Mouse (Mus musculus) cerebellum, adult 9-11 months (tissue): Measurements from ENCODE around the gene Slc12a7.
"Not testable (repeated sequence)": the region's sequence is repeated elsewhere in the genome, so short reads cannot be mapped to it uniquely, and the experiment has no call there.

Experiments used
- DNase-seq: peaks from one replicate; pipeline ENCODE4 v3.0.0; 2022

The Slc12a7 gene

GRCm38 (mm10) chr13:73720241-73720640 is 12.7 kb upstream of the Slc12a7 start:
- DNase-seq, result no peak

GRCm38 (mm10) chr13:73723081-73723668 is 9.7 kb upstream of the Slc12a7 start:
- no peak for DNase-seq

- DNase-seq, result no peak
These were observed 7.6 kb upstream of the Slc12a7 start for GRCm38 (mm10) chr13:73725315-73725714.

- DNase-seq, result no peak
These were observed 5.3 kb upstream of the Slc12a7 start for GRCm38 (mm10) chr13:73727621-73728025.

GRCm38 (mm10) chr13:73728633-73729032 is 4.3 kb upstream of the Slc12a7 start:
- no peak for DNase-seq

- DNase-seq, result no peak
These were observed 2.0 kb upstream of the Slc12a7 start for GRCm38 (mm10) chr13:73730913-73731312.

GRCm38 (mm10) chr13:73732235-73732634 is 659 bp upstream of the Slc12a7 start:
- DNase-seq, result no peak

- no peak for DNase-seq
These were observed 1.5 kb downstream of the Slc12a7 start for GRCm38 (mm10) chr13:73734379-73734778.

- DNase-seq, result no peak
These were observed 2.4 kb downstream of the Slc12a7 start for GRCm38 (mm10) chr13:73735270-73735669.

GRCm38 (mm10) chr13:73735928-73736327 is 3.0 kb downstream of the Slc12a7 start:
- DNase-seq, result no peak

GRCm38 (mm10) chr13:73736943-73737342 is 4.0 kb downstream of the Slc12a7 start:
- no peak for DNase-seq

GRCm38 (mm10) chr13:73740399-73740944 is 7.6 kb downstream of the Slc12a7 start:
- DNase-seq, result not testable (repeated sequence)

- no peak for DNase-seq
These were observed 10.1 kb downstream of the Slc12a7 start for GRCm38 (mm10) chr13:73742944-73743343.

GRCm38 (mm10) chr13:73743662-73744061 is 10.8 kb downstream of the Slc12a7 start:
- no peak for DNase-seq

GRCm38 (mm10) chr13:73748663-73749440 is 16.0 kb downstream of the Slc12a7 start:
- no peak for DNase-seq

GRCm38 (mm10) chr13:73750435-73750834 is 17.5 kb downstream of the Slc12a7 start:
- DNase-seq, result peak; percentile 22

GRCm38 (mm10) chr13:73751284-73751683 is 18.4 kb downstream of the Slc12a7 start:
- DNase-seq, result no peak

- no peak for DNase-seq
These were observed 22.9 kb downstream of the Slc12a7 start for GRCm38 (mm10) chr13:73755809-73756208.

- DNase-seq, result no peak
These were observed 24.0 kb downstream of the Slc12a7 start for GRCm38 (mm10) chr13:73756916-73757315.

- DNase-seq, result no peak
These were observed 24.5 kb downstream of the Slc12a7 start for GRCm38 (mm10) chr13:73757362-73757761.

- no peak for DNase-seq
These were observed 26.7 kb downstream of the Slc12a7 start for GRCm38 (mm10) chr13:73759596-73759995.

GRCm38 (mm10) chr13:73760126-73760525 is 27.2 kb downstream of the Slc12a7 start:
- DNase-seq, result no peak

GRCm38 (mm10) chr13:73762938-73763337 is 30.0 kb downstream of the Slc12a7 start:
- DNase-seq, result no peak
